Mouse (Mus musculus) 3134 (cell line): Measurements from ENCODE around the gene AL732309.1.
"Not testable (repeated sequence)": the region's sequence is repeated elsewhere in the genome, so short reads cannot be mapped to it uniquely, and the experiment has no call there.

Experiments
- DNase-seq: peaks from one replicate; pipeline ENCODE4 v3.0.0-alpha.2; 2011; ENCODE audit warnings: low spot score; ENCODE audit not compliant: insufficient read length; ENCODE audit errors: extremely low read depth

Gene AL732309.1

GRCm38 (mm10) chr2:25267746-25268309 is 21.2 kb upstream of the AL732309.1 start:
- no peak for DNase-seq

- DNase-seq, result no peak
These were observed 20.6 kb upstream of the AL732309.1 start for GRCm38 (mm10) chr2:25267241-25267640.

GRCm38 (mm10) chr2:25266720-25267119 is 20.1 kb upstream of the AL732309.1 start:
- DNase-seq, result no peak

GRCm38 (mm10) chr2:25265897-25266656 is 19.4 kb upstream of the AL732309.1 start:
- DNase-seq, result peak; percentile 54

- DNase-seq, result peak; percentile 81
These were observed 18.2 kb upstream of the AL732309.1 start for GRCm38 (mm10) chr2:25264851-25265250.

GRCm38 (mm10) chr2:25264286-25264660 is 17.6 kb upstream of the AL732309.1 start:
- DNase-seq, result no peak

GRCm38 (mm10) chr2:25263623-25264285 is 17.1 kb upstream of the AL732309.1 start:
- no peak for DNase-seq

GRCm38 (mm10) chr2:25262795-25263622 is 16.3 kb upstream of the AL732309.1 start:
- DNase-seq, result peak; percentile 66

- peak; percentile 89 for DNase-seq
These were observed 15.7 kb upstream of the AL732309.1 start, which contains the start of gene Tprn for GRCm38 (mm10) chr2:25262291-25262767. Tprn (plus strand) TSS chr2:25262618.

- DNase-seq, result no peak
These were observed 15.2 kb upstream of the AL732309.1 start for GRCm38 (mm10) chr2:25261870-25262269.

GRCm38 (mm10) chr2:25258887-25259286 is 12.2 kb upstream of the AL732309.1 start:
- DNase-seq, result no peak

- not testable (repeated sequence) for DNase-seq
These were observed 10.6 kb upstream of the AL732309.1 start for GRCm38 (mm10) chr2:25257250-25257649.

GRCm38 (mm10) chr2:25256443-25257109 is 9.9 kb upstream of the AL732309.1 start:
- not testable (repeated sequence) for DNase-seq

- DNase-seq, result peak; percentile 83
These were observed 8.7 kb upstream of the AL732309.1 start, which contains the start of gene Tmem203 for GRCm38 (mm10) chr2:25255284-25255779. Tmem203 (plus strand) TSS chr2:25255439.

GRCm38 (mm10) chr2:25252331-25252730 is 5.7 kb upstream of the AL732309.1 start:
- no peak for DNase-seq

GRCm38 (mm10) chr2:25244144-25244543 is 2.5 kb downstream of the AL732309.1 start:
- no peak for DNase-seq

GRCm38 (mm10) chr2:25243342-25243741 is 3.3 kb downstream of the AL732309.1 start:
- DNase-seq, result no peak

GRCm38 (mm10) chr2:25242101-25242506 is 4.6 kb downstream of the AL732309.1 start, which contains the start of the genes Rnf208 and Cysrt1:
Rnf208 (plus strand) TSS chr2:25242255.
Cysrt1 (minus strand) TSS chr2:25242452.
- no peak for DNase-seq

GRCm38 (mm10) chr2:25241438-25241775 is 5.3 kb downstream of the AL732309.1 start:
- DNase-seq, result no peak
